Mouse (Mus musculus) CD4-positive naive resting alpha-beta T cell, adult 57 days (primary cell): Measurements from ENCODE around the gene D930020B18Rik. TPM values are rescaled to one million over a fixed set of nuclear protein-coding genes. Genes with fewer than 3 reads are reported as not detected.

ENCODE experiments used
- total RNA-seq: library from RNA; stranded (reverse); gene quantifications from one replicate; pipeline ENCODE4 v1.2.4, GENCODE M21; 2023

D930020B18Rik gene
- not detected for total RNA-seq

DNA sequence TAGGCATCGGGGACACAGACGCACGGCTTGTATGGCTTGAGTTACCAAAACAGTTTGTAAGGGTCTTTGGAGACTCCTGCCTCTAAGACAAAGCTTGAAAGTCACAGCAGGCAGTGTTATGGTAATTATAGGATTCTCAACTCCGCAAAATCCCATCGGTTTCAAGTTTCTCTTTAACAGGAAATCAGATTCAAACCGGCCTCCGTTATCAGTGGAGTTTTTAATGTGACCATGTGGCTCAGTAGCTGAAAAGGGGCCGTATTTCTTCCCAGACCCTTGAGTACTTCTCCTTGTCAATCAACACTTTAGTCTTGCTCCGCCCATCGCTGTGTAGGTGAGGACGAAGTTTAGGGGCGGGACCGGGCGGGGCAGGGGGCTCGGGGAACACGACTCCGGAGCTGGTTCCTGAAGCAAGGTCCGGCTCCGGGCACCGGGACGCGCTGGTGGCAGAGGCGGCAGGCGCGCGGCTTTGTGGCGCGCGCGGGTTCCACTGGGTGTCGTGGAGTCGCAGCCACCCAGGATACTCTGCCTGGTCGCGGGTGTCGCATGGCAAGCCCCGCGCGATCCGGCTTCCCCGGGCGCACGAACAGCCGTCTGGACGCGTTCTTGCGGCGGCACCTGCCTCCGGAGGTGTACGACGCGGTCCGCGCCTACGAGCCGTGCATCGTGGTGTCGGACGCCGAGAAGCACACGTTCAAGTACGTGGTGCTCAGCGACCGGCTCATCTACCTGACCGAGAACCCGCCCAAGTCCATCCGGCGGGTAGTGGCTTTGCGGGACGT is at the start of gene D930020B18Rik:
D930020B18Rik (plus strand) TSS at position 317 of the 782 bp plus-strand sequence.

GRCm38 (mm10) chr10:121626186-121626882 is 15.1 kb upstream of the D930020B18Rik start, which contains the start of gene Xpot:
Gene Xpot, minus strand, starts transcription at chr10:121626332.

GRCm38 (mm10) chr10:121739548-121740505 is 98.4 kb downstream of the D930020B18Rik start, which contains the start of gene BC048403:
Gene BC048403, plus strand, starts transcription at chr10:121739937.

Other genes with a start within 250 kb of the D930020B18Rik start
- gene Rassf3, start 165.2 kb upstream of the D930020B18Rik start, total RNA-seq = 90.4 TPM
- gene Tbk1, start 54.8 kb upstream of the D930020B18Rik start, total RNA-seq = 75.4 TPM
- gene Xpot, start 15.3 kb upstream of the D930020B18Rik start, total RNA-seq = 45.4 TPM
- 8.1 TPM for gene BC048403, start 98.3 kb downstream of the D930020B18Rik start, total RNA-seq